Mouse (Mus musculus) liver, adult 10 weeks (tissue): ENCODE data around the gene Saa2. TPM values are rescaled to one million over a fixed set of nuclear protein-coding genes. Genes with fewer than 3 reads are reported as not detected.

Experiments used
- polyA plus RNA-seq: library from polyadenylated mRNA; stranded (reverse); fragments of 350-450 nt; fragmentation: Illumina TruSeq; extraction: RNeasy Lipid Tissue Mini Kit (QIAGEN cat#74804); gene quantifications from one replicate; pipeline ENCODE4 v1.2.3, GENCODE M21; 2014; ENCODE audit warnings: low read depth, low replicate concordance

Gene Saa2
- polyA plus RNA-seq, result 15.8 TPM

DNA sequence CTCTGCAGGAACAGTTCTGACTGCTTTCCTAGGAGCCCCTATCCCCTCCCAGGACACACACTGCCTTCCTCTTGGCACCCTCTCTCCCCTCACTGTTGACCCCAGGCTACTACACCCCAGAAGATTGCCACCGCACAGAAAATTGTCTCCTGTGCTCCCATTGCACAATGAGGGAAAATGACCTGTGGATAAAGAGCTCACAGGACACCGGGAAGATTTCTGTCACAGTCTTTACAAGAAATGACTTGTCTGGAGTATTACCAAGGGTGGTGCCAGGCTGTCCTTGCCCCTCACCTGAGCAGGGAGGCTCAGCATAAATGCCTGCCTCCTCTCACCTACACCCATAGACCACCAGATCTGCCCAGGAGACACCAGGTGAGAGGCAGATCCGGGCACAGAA is at the start of gene Saa2:
TSS of gene Saa2 (plus strand) at position 301 of the 400 bp plus-strand sequence.

DNA sequence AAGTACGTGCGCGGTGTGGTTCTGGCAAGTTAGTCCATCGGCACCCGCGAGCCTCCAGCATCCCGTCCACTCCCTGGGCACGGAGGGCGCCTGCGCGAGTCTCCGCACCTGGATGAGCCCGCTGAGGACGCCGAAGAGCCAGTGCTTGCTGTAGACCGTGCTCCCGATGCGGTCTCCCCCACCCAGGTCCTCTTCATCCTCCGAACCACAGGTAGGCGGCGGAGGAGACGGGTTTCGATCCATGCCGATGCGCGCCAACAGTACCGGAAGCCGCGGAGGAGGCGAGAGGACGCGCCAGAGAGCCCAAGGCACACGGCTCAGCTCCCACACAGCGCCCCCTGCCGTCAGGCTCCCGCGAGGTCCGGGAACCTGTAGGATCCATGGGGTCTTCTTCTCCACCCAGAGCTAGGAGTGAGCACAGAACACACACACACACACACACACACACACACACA is 41.2 kb upstream of the Saa2 start, which contains the start of gene Saal1:
TSS of gene Saal1 (minus strand) at position 291 of the 455 bp plus-strand sequence.

DNA sequence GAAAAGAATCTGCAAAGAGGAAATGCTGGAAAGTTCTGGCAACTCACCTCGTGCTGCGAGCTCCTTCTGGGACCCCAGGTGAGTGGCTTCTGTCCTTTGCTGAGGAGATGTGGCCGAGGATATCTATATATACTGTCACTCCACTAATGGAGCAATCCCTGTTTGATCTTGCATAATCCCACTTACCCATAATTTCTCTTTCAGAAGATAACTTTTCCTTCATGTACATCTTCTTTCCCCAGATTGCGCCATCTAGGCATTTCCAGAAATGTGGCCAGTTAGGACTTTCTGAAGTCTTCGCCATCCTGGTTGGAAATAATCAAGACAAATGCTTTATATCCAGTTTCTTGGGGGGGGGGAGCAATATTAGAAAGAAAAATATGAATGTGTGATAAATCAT is 36.0 kb upstream of the Saa2 start, which contains the start of gene Saa3:
TSS of gene Saa3 (minus strand) at position 101 of the 400 bp plus-strand sequence.

DNA sequence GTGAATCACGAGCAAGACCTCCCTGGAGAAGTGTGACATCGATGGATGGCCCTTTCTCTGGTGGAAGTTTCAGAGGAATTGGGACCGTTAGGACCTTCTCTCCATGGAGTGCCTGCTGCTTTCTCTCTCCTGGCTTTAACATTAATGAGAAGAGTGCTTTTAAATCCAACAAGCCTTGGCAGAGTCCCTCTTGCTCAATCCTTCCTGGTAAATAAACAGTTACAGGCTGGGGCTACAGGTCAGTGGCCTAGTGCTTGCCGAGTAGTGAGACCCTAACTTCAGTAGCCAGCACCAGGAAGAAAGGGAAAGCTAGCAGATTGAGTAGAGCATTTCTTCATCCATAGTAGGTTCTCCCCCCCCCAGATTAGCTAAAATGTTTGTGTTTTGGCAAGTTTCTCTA is 19.1 kb upstream of the Saa2 start, which contains the start of gene Saa4:
TSS of gene Saa4 (minus strand) at position 146 of the 400 bp plus-strand sequence.

DNA sequence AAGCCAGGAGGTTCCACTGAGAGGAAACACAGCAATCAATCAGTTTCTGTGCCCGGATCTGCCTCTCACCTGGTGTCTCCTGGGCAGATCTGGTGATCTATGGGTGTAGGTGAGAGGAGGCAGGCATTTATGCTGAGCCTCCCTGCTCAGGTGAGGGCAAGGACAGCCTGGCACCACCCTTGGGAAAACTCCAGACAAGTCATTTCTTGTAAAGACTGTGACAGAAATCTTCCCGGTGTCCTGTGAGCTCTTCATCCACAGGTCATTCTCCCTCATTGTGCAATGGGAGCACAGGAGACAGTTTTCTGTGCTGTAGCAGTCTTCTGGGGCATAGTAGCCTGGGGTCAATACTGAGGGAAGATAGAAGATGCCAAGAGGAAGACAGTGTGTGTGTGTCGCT is 8.7 kb upstream of the Saa2 start, which contains the start of gene Saa1:
TSS of gene Saa1 (minus strand) at position 101 of the 400 bp plus-strand sequence.

DNA sequence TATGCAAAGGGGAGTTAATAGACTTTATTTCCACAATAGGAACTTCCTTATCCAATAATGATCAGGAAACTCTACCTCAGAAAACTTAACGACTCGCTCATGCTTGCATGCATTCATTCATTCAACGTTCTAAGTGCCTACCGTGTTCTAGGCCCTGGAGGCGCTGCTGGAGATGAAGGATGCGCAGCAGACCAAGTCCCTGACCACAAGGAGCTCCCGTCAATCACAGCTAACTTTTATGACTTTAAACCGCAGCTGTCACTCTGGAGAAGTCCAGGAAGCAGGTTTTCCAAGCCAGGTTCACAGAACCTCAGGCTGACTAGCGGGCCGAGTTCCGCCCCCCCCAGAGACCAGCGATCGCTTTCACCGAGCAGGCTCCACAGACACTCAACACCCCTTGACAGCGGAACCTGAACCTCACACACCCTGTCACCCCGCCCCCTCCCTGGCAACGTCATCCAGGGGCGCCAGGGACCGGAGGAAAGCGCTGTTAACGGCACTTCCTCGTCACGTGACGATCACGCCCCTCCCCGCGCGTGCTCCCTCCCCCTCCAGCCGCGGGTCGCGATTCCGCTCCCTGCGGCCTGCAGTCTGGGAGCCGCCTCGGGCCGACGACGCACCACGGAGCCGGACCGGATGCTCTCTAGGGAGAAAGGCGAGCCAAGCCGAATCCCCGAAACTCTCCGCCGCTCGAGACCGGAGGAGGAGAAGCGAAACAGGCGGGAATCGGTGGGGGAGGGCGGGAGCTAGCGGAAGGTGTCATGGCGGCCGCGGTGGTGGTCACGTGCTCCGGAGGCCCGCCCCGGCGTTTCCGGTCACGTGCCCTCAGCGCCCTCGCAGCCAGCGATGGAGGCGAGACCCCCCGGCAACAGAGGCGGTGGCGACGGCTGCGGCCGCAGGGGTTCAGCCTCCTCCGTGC is 44.0 kb downstream of the Saa2 start, which contains the start of the genes Hps5 and Gtf2h1:
TSS of gene Hps5 (minus strand) at position 778 of the 919 bp plus-strand sequence.
TSS of gene Gtf2h1 (plus strand) at position 817 of the 919 bp plus-strand sequence.

Other genes starting within 250 kb of the Saa2 start
- 0.53 TPM for gene Sergef, start 112.0 kb upstream of the Saa2 start, polyA plus RNA-seq
- gene Tph1, start 79.3 kb upstream of the Saa2 start, polyA plus RNA-seq, result not detected
- 1.7 TPM for gene Saal1, start 41.1 kb upstream of the Saa2 start, polyA plus RNA-seq
- gene Saa3, start 36.1 kb upstream of the Saa2 start, polyA plus RNA-seq, result 2.5 TPM
- 131 TPM for gene Saa4, start 19.2 kb upstream of the Saa2 start, polyA plus RNA-seq
- gene Saa1, start 8.8 kb upstream of the Saa2 start, polyA plus RNA-seq, result 34.8 TPM
- 10.3 TPM for gene Hps5, start 44.3 kb downstream of the Saa2 start, polyA plus RNA-seq
- 45.7 TPM for gene Gtf2h1, start 44.3 kb downstream of the Saa2 start, polyA plus RNA-seq
- 219 TPM for gene Ldha, start 89.7 kb downstream of the Saa2 start, polyA plus RNA-seq
- not detected for gene Ldhc, start 109.4 kb downstream of the Saa2 start, polyA plus RNA-seq
- 126 TPM for gene Tsg101, start 168.2 kb downstream of the Saa2 start, polyA plus RNA-seq
- gene Uevld, start 206.7 kb downstream of the Saa2 start, polyA plus RNA-seq, result 13.9 TPM
- gene Gm9999, start 231.8 kb downstream of the Saa2 start, polyA plus RNA-seq, result not detected